10 mouse cellular contexts compared by ENCODE assay signal in genomic region chr3:28709740-28710139, GRCm38 (mm10). TPM values are rescaled to one million over a fixed set of nuclear protein-coding genes. Genes with fewer than 3 reads are reported as not detected.
DNase-seq lines count a peak whose midpoint lies in the region; ATAC-seq and TF ChIP-seq lines count a peak whose summit lies in the region.
"Had no signal": no experiment of that assay in that cellular context is flagged by ENCODE, and none has a peak within 500 bp of the region (broad histone marks: within the 10 kb centered on the region; RNA-seq: fewer than 3 reads in every experiment).

No protein-coding gene starts in this region.

- H3K4me1 ChIP-seq in midbrain, embryonic 15.5 days = no peaks in the 10 kb centered on the region
- H3K4me1 ChIP-seq: limb, embryonic 12.5 days had no signal

- H3K27me3 ChIP-seq in midbrain, embryonic 15.5 days (replicated peaks) = no peaks in the 10 kb centered on the region
- H3K27me3 ChIP-seq: limb, embryonic 12.5 days had no signal

- intact Hi-C loops in gastrocnemius, adult 2 months (cut with DNase I) = loop anchor here (5.0 kb wide), 1 partner anchor 38 kb away; no protein-coding TSS in a partner anchor

- H3K4me3 ChIP-seq in gastrocnemius, adult 2 months = no peak overlapping the region
- no peak overlapping the region for H3K4me3 ChIP-seq in midbrain, embryonic 15.5 days
- H3K4me3 ChIP-seq: limb, embryonic 12.5 days had no signal

- 78% methylated on average over 1 of the region's 1 CpGs for WGBS in midbrain, embryonic 15.5 days

- DNase-seq in gastrocnemius, adult 2 months = no peak
- DNase-seq in gastrocnemius, postnatal 10 days = no peak
- DNase-seq in thymus, postnatal 0 days (ENCODE audit: low spot score) = peak; percentile 29
- DNase-seq in thymus, adult 18-20 months = no peak
- DNase-seq in urinary bladder, adult 18-20 months (ENCODE audit: low spot score in 2 of 2) = no peak
- DNase-seq in urinary bladder, postnatal 4 days (ENCODE audit: low spot score in 2 of 2) = no peak
- DNase-seq: heart, postnatal 4 days had no signal

- no peak overlapping the region for H3K9ac ChIP-seq in midbrain, embryonic 15.5 days
- H3K9ac ChIP-seq: limb, embryonic 12.5 days had no signal

- H3K36me3 ChIP-seq in midbrain, embryonic 15.5 days (replicated peaks) = no peaks in the 10 kb centered on the region
- H3K36me3 ChIP-seq: limb, embryonic 12.5 days had no signal

- no peaks in the 10 kb centered on the region for H3K9me3 ChIP-seq in midbrain, embryonic 15.5 days
- H3K9me3 ChIP-seq: limb, embryonic 12.5 days had no signal

- peak; percentile 58 for TF ChIP-seq CTCF in gastrocnemius, adult 2 months (IDR thresholded peaks at IDR 0.05)

- peak; percentile 62 for ATAC-seq in granulocyte monocyte progenitor cell, adult 5-6 weeks (replicated peaks; ENCODE audit: poor library complexity, severe bottlenecking)
- ATAC-seq in midbrain, embryonic 15.5 days (replicated peaks) = no peak

- H3K27ac ChIP-seq in gastrocnemius, adult 2 months = no peak overlapping the region
- H3K27ac ChIP-seq in midbrain, embryonic 15.5 days = no peak overlapping the region
- H3K27ac ChIP-seq: limb, embryonic 12.5 days had no signal

- no peak overlapping the region for H3K4me2 ChIP-seq in midbrain, embryonic 15.5 days
- H3K4me2 ChIP-seq: limb, embryonic 12.5 days had no signal

RNA-seq across cellular contexts. Expression of gene Slc2a2, which starts 12.0 kb away (rescaled TPM):
- total RNA-seq in gastrocnemius, adult 2 months (2021) = not detected
- under 1 TPM in 1 of 2 experiments, not detected in 1; 0.05 TPM for total RNA-seq in gastrocnemius, postnatal 10 days (2021)
- 0.12 and 0.22 TPM in 2 replicates for polyA plus RNA-seq in thymus, postnatal 0 days (2015; fragmentation: Nextera tagmentation; extraction: Ambion mirVana)
- total RNA-seq in granulocyte monocyte progenitor cell, adult 5-6 weeks (2014; fragmentation: Nextera tagmentation) = not detected in 2 replicates
- 0.05 TPM in 1 of 2 replicates, not detected in the other for total RNA-seq in granulocyte monocyte progenitor cell, adult 5-6 weeks (2017)
- 0.10 TPM in 1 of 2 replicates, not detected in the other for polyA plus RNA-seq in midbrain, embryonic 15.5 days (2015; fragmentation: Nextera tagmentation; extraction: Ambion mirVana)
- total RNA-seq: heart, postnatal 4 days had no signal
- polyA plus RNA-seq: limb, embryonic 12.5 days had no signal
